Mouse (Mus musculus) olfactory bulb, adult 2 months (tissue): ENCODE data around the gene Rab5if. TPM values are rescaled to one million over a fixed set of nuclear protein-coding genes. Genes with fewer than 3 reads are reported as not detected.
"Not testable (repeated sequence)": the region's sequence is repeated elsewhere in the genome, so short reads cannot be mapped to it uniquely, and the experiment has no call there.

Experiments used
- H3K27ac ChIP-seq: fragments of 200-500 bp; 2 replicates; pipeline ENCODE4 v1.5.1; 2012; ENCODE audit warnings: low read depth, low read length; ENCODE audit not compliant: insufficient read depth
- H3K4me1 ChIP-seq: fragments of 200-500 bp; 2 replicates; pipeline ENCODE4 v1.6.1; 2012; ENCODE audit warnings: low read length; ENCODE audit not compliant: control insufficient read depth, insufficient read depth
- H3K4me3 ChIP-seq: fragments of 200-500 bp; 2 replicates; pipeline ENCODE4 v1.5.1; 2012; ENCODE audit warnings: mild to moderate bottlenecking, low read depth, low read length, moderate library complexity; ENCODE audit not compliant: insufficient read depth
- CTCF ChIP-seq: fragments of 200-500 bp; IDR thresholded peaks from 2 replicates; pipeline ENCODE4 v1.5.1; 2012; ENCODE audit warnings: low read depth, mild to moderate bottlenecking, low read length, moderate library complexity; ENCODE audit not compliant: insufficient read depth
- POLR2A ChIP-seq: fragments of 200-500 bp; IDR thresholded peaks from 2 replicates; pipeline ENCODE4 v1.6.1; 2012; ENCODE audit warnings: mild to moderate bottlenecking, low read depth, low read length, moderate library complexity; ENCODE audit not compliant: insufficient read depth
- WGBS: fragments of 180-500 bp; shearing (Covaris S2); methylation state at CpG from one replicate; pipeline ENCODE4 v1.1.7; 2018; 5-methylcytosine and 5-hydroxymethylcytosine counted together
- polyA plus RNA-seq: library from polyadenylated mRNA; stranded (reverse); fragments of >200 nt; gene quantifications from 2 replicates; pipeline ENCODE4 v1.2.4, GENCODE M21; 2012; ENCODE audit warnings: low replicate concordance; ENCODE audit not compliant: missing spikeins, insufficient read depth, insufficient read length

Gene Rab5if
- polyA plus RNA-seq, 1 experiment = not detected

DNA sequence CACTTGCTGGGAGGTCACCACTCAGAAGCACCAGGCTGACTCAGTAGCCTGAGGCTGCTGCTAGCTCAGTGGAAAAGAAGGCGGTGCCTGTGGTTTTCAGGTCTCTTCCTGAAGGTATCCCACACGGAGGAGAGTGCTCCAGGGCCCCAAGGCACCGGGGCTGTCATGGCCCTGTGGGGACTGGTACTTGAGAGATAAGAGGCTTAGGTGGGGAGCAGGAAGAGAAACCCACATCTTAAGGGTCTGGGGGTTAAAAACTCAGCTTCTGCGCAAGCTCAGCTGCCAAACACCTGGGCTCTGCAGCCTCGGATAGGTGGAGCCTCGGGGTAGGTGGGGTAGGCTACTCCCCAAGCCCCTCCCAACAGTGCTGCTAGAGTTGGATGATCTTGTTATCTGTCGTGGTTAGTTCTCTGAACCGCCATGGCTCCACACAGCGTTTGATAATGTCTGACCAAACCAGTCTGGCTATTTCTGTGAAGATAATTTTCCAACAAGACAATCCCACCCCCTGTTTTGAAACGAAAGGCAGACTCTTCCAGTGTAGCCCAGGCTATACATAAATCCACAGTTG, 19.6 kb downstream of the Rab5if start:
- Histone ChIP-seq H3K27ac (no peak overlapping the region), H3K4me3 (no peak overlapping the region), H3K4me1 (peaks cover 3% of the 10 kb centered on the region; the same call in 1 of the 2 replicates)
- TF ChIP-seq POLR2A (no peak), CTCF (no peak)
- WGBS = 58% methylated on average over 10 of the region's 10 CpGs

DNA sequence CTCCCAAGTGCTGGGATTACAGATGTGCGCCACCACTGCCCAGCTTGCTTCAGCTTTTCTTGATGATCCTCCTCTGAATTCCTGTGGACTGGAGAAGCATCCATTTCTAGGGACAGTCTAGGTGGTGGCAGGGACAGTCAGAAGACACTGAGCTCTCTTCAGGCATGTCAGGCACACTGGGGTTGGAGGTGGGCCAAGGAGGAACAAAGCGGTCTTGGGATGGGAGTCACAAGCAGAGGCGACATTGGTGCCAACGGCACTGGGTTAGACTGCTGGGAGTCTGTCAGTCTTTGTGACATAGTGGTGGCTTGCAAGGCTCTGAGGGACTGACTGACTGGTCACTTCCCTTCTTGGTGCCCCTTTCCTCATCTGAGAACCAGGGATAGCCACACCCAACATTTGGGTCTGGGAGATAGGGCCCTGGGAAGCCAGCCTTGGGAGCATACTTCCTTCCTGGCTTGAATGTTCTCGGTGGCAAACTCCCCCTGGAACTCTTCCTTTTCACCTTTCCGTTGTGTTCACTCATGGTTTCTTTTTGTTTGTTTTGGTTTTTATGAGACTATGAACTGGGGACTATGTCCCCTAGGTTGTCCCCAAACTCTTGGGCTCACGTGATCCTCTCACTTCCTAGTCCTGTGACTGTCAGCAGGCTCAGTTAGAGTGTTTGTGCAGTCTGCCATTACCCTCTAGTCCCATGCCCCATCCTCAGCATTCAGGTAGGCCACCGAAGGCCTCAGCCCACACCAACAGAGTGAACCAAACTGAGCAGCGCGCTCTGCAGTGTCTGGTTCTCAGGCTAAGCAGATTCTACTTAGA, 21.7 kb downstream of the Rab5if start:
- TF ChIP-seq CTCF (no peak), POLR2A (no peak)
- 89% methylated on average over 10 of the region's 10 CpGs for WGBS
- Histone ChIP-seq H3K4me3 (no peak overlapping the region), H3K27ac (no peak overlapping the region), H3K4me1 (peaks cover 3% of the 10 kb centered on the region; the same call in 1 of the 2 replicates)

DNA sequence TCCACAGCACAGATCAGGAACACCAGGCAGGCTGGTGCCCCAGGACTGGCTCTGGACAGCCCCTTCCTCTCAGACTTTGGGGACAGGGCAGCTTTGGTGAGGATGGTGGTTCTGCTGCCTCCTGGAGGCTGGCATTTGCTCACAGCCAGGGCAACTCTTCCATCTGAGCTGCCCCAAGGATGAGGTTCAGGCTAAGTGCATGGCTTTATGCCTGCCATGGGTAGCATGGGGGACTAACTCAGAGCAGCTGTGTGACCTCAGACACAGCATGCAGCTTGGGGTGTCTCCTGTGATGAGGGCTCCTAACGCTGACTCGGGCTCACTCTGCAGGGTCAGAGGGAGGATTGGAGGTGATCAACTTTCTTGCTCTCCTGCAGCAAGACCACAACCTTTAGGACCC, 22.7 kb downstream of the Rab5if start:
- WGBS = 76% methylated on average over 2 of the region's 2 CpGs
- H3K4me3 ChIP-seq = not testable (repeated sequence)

DNA sequence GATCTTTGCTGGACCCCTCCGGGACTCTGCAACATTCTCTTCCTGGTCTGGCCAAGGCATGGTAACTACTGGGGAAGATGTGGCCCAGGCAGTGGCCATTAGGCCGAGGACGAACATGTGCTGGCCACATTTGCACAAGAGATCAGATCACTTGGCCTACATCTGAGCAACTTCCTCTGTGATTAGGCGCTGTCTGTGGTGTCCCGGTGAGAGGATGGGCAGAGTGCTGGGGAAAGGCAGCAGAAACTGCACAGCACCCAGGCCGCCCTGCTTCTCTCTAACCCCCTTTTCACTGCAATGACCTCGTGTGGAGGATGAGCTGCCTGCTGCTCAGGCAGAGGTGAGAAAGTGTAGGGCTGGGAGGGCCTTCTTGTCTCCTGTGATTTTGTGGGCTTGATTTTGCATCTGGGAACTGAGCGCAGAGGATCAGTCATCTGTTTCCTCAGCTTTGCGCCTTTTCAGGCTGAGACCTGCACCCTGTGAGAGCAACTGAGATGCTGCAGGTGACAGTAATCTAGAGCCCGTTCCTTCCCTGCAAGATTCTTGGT, 23.2 kb downstream of the Rab5if start:
- Histone ChIP-seq H3K4me1 (peaks cover 3% of the 10 kb centered on the region; the same call in 1 of the 2 replicates), H3K4me3 (no peak overlapping the region; the same call in 1 of the 2 replicates), H3K27ac (no peak overlapping the region)
- 87% methylated on average over 10 of the region's 10 CpGs for WGBS
- TF ChIP-seq CTCF (no peak), POLR2A (no peak)

More for the DNA sequence above, 22.7 kb downstream of the Rab5if start:
- not testable (repeated sequence) for H3K27ac ChIP-seq, H3K4me1 ChIP-seq

DNA sequence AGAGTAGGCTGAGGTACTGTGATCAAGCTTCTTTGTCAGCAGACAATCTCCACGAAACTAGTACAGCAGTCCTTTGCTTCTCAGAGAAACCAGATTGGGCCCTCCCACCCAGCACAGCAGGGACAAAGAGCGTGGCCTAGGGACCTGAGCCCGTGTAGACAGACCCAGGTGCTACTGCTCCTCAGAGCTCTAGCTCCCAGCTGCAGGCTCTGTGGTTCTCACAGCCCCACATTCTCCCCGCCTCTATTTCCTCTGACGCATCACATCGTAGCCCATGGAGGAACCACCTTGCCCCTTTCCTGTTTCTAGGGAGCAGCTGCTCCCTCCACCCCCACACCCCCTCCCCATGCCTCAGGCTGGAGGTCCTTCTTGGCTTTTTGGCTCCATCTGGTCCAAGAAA, 24.1 kb downstream of the Rab5if start, which contains the start of gene Sla2:
Gene Sla2 (minus strand): TSS at position 176 of the 400 bp plus-strand sequence.
- peaks cover 3% of the 10 kb centered on the region; the same call in 1 of the 2 replicates for H3K4me1 ChIP-seq
- no peak within 1 kb of the TSS; the same call in 1 of the 2 replicates for H3K4me3 ChIP-seq
- H3K27ac ChIP-seq = no peak within 1 kb of the TSS
- TF ChIP-seq CTCF = no peak
- TF ChIP-seq POLR2A = no peak
- WGBS = 64% methylated on average over 6 of the region's 6 CpGs

DNA sequence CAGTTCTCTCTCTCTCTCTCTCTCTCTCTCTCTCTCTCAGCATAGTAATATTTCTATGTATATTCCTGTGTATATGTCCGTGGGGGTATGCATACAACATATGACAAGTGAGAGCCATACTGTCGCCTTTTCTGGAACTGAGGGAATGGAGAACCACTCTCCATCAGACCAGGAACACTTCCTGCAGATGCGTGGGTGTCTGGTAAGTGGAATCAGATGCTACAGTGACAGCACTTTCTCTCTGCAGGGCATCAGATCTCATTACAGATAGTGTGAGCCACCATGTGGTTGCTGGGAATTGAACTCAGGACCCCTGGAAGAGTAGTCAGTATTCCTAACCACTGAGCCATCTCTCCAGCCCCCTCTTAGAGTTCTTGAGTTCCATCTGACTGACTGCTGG, 25.6 kb downstream of the Rab5if start:
- TF ChIP-seq POLR2A (no peak), CTCF (no peak)
- peaks cover 3% of the 10 kb centered on the region; the same call in 1 of the 2 replicates for H3K4me1 ChIP-seq
- no peak overlapping the region for H3K27ac ChIP-seq
- WGBS = 82% methylated on average over 3 of the region's 3 CpGs
- H3K4me3 ChIP-seq = no peak overlapping the region

DNA sequence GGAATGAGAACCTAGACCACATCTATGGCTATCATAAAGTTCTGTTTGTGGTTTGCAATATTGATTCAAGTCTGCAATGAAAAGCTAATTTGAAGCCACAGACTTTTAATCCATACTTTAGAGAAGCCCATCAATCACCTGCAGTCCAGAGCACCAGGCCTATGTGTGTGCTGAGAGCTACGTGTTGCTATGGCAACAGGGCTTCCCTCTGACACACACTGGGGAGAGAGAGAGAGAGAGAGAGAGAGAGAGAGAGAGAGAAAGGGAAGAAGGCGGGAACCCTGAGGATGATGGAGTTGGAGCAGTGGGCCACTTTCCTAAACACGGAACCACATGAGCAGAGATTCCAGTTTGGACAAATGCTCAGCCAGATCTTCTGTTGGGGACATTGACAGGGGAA, 29.3 kb downstream of the Rab5if start:
- Histone ChIP-seq H3K4me1 (peaks cover 3% of the 10 kb centered on the region; the same call in 1 of the 2 replicates), H3K4me3 (no peak overlapping the region), H3K27ac (no peak overlapping the region)
- WGBS = 46% methylated on average over 3 of the region's 3 CpGs
- TF ChIP-seq POLR2A (no peak), CTCF (no peak)

DNA sequence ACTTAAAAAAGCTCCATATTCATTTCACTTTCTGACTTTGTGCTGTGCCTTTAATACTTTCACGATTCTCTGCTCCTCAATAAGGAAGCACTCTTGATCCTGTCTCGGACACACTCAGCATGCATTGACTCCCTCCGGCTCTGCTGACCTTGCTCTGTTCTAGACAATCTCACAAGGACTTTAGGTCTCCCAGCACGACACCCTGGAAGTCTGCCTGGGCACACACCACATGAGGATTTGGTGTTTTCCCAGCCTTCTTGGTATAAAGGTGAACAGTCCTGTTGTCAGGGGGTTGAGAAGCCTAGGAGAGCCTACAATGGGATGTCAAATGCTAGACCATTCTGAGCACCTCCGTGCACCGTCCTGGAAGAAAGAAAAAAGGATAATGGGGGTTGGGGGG, 29.9 kb downstream of the Rab5if start:
- Histone ChIP-seq H3K4me1 (0 out of 2 replicates have a peak, but pooled peaks cover 2% of the 10 kb centered on the region), H3K27ac (no peak overlapping the region), H3K4me3 (no peak overlapping the region)
- 74% methylated on average over 6 of the region's 6 CpGs for WGBS
- no peak for TF ChIP-seq CTCF
- no peak for TF ChIP-seq POLR2A
